Mouse (Mus musculus) common myeloid progenitor, adult 5-6 weeks (primary cell): ENCODE data around the gene Dbn1. TPM values are rescaled to one million over a fixed set of nuclear protein-coding genes. Genes with fewer than 3 reads are reported as not detected.

Experiments used
- total RNA-seq: library from RNA; stranded (forward); fragments of 200-1000, 187-1606 nt; gene quantifications from 2 replicates; pipeline ENCODE4 v1.2.3, GENCODE M21; 2017

The Dbn1 gene
- total RNA-seq, 1 experiment from 2014 or later: 5.3 TPM

Other genes with a start within 250 kb of the Dbn1 start
- gene Prelid1, start 167.6 kb downstream of the Dbn1 start, total RNA-seq: 83.2 and 93.3 TPM in 2 replicates
- gene Rab24, start 166.2 kb downstream of the Dbn1 start, total RNA-seq: 22.3 and 31.5 TPM in 2 replicates
- gene Mxd3, start 158.3 kb downstream of the Dbn1 start, total RNA-seq: 6.2 and 9.0 TPM in 2 replicates
- gene Lman2, start 125.3 kb downstream of the Dbn1 start, total RNA-seq: 83.6 and 85.1 TPM in 2 replicates
- gene Rgs14, start 118.4 kb downstream of the Dbn1 start, total RNA-seq: 4.2 and 8.7 TPM in 2 replicates
- not detected in 2 replicates for gene Slc34a1, start 89.9 kb downstream of the Dbn1 start, total RNA-seq
- not detected in 2 replicates for gene Pfn3, start 72.9 kb downstream of the Dbn1 start, total RNA-seq
- gene F12, start 61.3 kb downstream of the Dbn1 start, total RNA-seq: not detected in 2 replicates
- gene Grk6, start 43.0 kb downstream of the Dbn1 start, total RNA-seq: 68.9 and 84.5 TPM in 2 replicates
- gene Prr7, start 23.8 kb downstream of the Dbn1 start, total RNA-seq: 0.27 TPM in 1 of 2 replicates, not detected in the other
- gene Pdlim7, start 25.6 kb upstream of the Dbn1 start, total RNA-seq: 4.6 and 12.2 TPM in 2 replicates
- 8.3 and 9.6 TPM in 2 replicates for gene Dok3, start 41.2 kb upstream of the Dbn1 start, total RNA-seq
- gene Ddx41, start 48.5 kb upstream of the Dbn1 start, total RNA-seq: 59.8 and 62.8 TPM in 2 replicates
- gene Fam193b, start 83.0 kb upstream of the Dbn1 start, total RNA-seq: 18.4 and 28.0 TPM in 2 replicates
- 149 and 150 TPM in 2 replicates for gene Tmed9, start 85.6 kb upstream of the Dbn1 start, total RNA-seq
- 13.3 and 14.2 TPM in 2 replicates for gene B4galt7, start 111.8 kb upstream of the Dbn1 start, total RNA-seq
- gene Caml, start 134.9 kb upstream of the Dbn1 start, total RNA-seq: 62.9 and 63.5 TPM in 2 replicates
- 120 and 155 TPM in 2 replicates for gene Ddx46, start 146.9 kb upstream of the Dbn1 start, total RNA-seq
- gene B230219D22Rik, start 205.0 kb upstream of the Dbn1 start, total RNA-seq: 46.0 and 50.2 TPM in 2 replicates
- 29.9 and 31.4 TPM in 2 replicates for gene Txndc15, start 226.5 kb upstream of the Dbn1 start, total RNA-seq
- 11.1 and 21.6 TPM in 2 replicates for gene Pcbd2, start 239.3 kb upstream of the Dbn1 start, total RNA-seq